Mouse (Mus musculus): ENCODE results near the gene Gpx2.

DNA sequence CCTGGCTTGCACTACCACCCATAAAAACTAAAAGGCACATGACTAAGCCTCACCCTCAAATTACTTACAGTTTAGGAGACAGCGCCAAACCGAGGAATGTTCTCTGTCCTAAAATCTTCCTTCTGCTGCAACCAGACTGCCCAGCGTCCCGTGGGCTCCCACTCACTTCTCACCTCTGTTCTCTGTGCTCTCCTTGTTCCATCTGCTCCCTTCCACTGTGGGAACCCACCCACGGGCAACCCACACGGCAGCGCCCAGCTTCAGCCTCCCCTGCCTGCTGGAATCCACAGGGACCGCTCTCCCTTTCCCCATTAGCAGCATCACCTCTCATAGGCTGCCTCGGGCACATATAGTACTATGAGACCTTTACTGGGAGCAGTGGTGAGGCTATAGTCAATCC, 23.6 kb upstream of the Gpx2 start:
- no peak for TF ChIP-seq CTCF (IDR thresholded peaks at IDR 0.05; ENCODE audit: low read depth)
- no peak for TF ChIP-seq EP300 (IDR thresholded peaks at IDR 0.05; ENCODE audit: low read depth)
